Mouse (Mus musculus): ENCODE data around the gene Ttc32. TPM values are rescaled to one million over a fixed set of nuclear protein-coding genes. Genes with fewer than 3 reads are reported as not detected.

Ttc32 gene
- total and polyA plus RNA-seq, 2 experiments from 2014 or later, result 14.5 to 20.9 TPM

- Histone ChIP-seq H3K27ac (ENCODE audit: low read depth) (no peak overlapping the region), H3K4me3 (ENCODE audit: low read depth, low read length) (no peak overlapping the region), H3K9me3 (replicated peaks; ENCODE audit: control insufficient read depth, low read length) (no peaks in the 10 kb centered on the region), H3K9ac (replicated peaks; ENCODE audit: low read depth, low read length) (no peak overlapping the region), H3K36me3 (replicated peaks; ENCODE audit: control insufficient read depth, insufficient read depth, low read length) (peaks cover 4% of the 10 kb centered on the region; the same call in 1 of the 2 replicates), H3K4me1 (ENCODE audit: control insufficient read depth, insufficient read depth) (no peaks in the 10 kb centered on the region), H3K4me2 (ENCODE audit: low read depth, low read length) (no peak overlapping the region), H3K27me3 (ENCODE audit: control insufficient read depth, insufficient read depth, low read length) (no peaks in the 10 kb centered on the region)
- no peak for ATAC-seq (ENCODE audit: insufficient read depth, low read depth)
- 85% methylated on average over 6 of the region's 6 CpGs for WGBS
- no peak for DNase-seq (ENCODE audit: low spot score)
- no peak for TF ChIP-seq EP300 (IDR thresholded peaks at IDR 0.05; ENCODE audit: low read depth)
- TF ChIP-seq CTCF (IDR thresholded peaks at IDR 0.05; ENCODE audit: low read depth), result no peak
These were observed 22.0 kb upstream of the Ttc32 start for GRCm38 (mm10) chr12:9007811-9008210.

DNA sequence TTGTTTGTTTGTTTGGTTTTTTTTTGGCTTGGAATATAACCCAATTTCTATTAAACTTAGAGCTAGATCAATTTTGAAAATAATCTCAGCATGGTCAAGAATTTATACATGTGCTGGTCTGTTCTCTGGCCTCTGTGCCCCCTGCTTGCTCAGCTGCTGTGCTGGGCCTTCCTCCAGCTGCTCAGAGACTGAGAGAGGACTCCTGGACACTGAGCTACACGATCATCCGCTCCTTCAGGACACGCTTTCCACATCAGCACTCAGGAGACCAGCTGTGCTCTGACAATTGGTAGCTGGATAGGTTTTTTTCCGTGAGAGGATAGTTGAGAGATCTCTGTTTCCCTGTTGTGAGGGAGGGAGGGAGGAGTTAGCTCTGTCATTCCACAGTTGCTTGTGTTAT lies 19.5 kb upstream of the Ttc32 start:
- DNase-seq (ENCODE audit: low spot score), result no peak
- TF ChIP-seq CTCF (IDR thresholded peaks at IDR 0.05; ENCODE audit: low read depth) (no peak), EP300 (IDR thresholded peaks at IDR 0.05; ENCODE audit: low read depth) (no peak)
- Histone ChIP-seq H3K9me3 (replicated peaks; ENCODE audit: control insufficient read depth, low read length) (no peaks in the 10 kb centered on the region), H3K9ac (replicated peaks; ENCODE audit: low read depth, low read length) (no peak overlapping the region), H3K36me3 (replicated peaks; ENCODE audit: control insufficient read depth, insufficient read depth, low read length) (peaks cover 6% of the 10 kb centered on the region; the same call in 1 of the 2 replicates), H3K4me1 (ENCODE audit: control insufficient read depth, insufficient read depth) (no peaks in the 10 kb centered on the region), H3K4me2 (ENCODE audit: low read depth, low read length) (no peak overlapping the region), H3K27ac (ENCODE audit: low read depth) (no peak overlapping the region), H3K27me3 (ENCODE audit: control insufficient read depth, insufficient read depth, low read length) (no peaks in the 10 kb centered on the region), H3K4me3 (ENCODE audit: low read depth, low read length) (no peak overlapping the region)
- WGBS, result 58% methylated on average over 4 of the region's 4 CpGs
- ATAC-seq (ENCODE audit: insufficient read depth, low read depth), result no peak

GRCm38 (mm10) chr12:9016376-9016775 lies 13.4 kb upstream of the Ttc32 start:
- ATAC-seq (ENCODE audit: insufficient read depth, low read depth) (no peak), DNase-seq (ENCODE audit: low spot score) (no peak)
- TF ChIP-seq EP300 (IDR thresholded peaks at IDR 0.05; ENCODE audit: low read depth) (no peak), CTCF (IDR thresholded peaks at IDR 0.05; ENCODE audit: low read depth) (no peak)
- Histone ChIP-seq H3K27ac (ENCODE audit: low read depth) (no peak overlapping the region), H3K9me3 (replicated peaks; ENCODE audit: control insufficient read depth, low read length) (no peaks in the 10 kb centered on the region), H3K4me3 (ENCODE audit: low read depth, low read length) (no peak overlapping the region), H3K27me3 (ENCODE audit: control insufficient read depth, insufficient read depth, low read length) (no peaks in the 10 kb centered on the region), H3K4me1 (ENCODE audit: control insufficient read depth, insufficient read depth) (no peaks in the 10 kb centered on the region), H3K4me2 (ENCODE audit: low read depth, low read length) (no peak overlapping the region), H3K36me3 (replicated peaks; ENCODE audit: control insufficient read depth, insufficient read depth, low read length) (peaks cover 17% of the 10 kb centered on the region), H3K9ac (replicated peaks; ENCODE audit: low read depth, low read length) (no peak overlapping the region)
- WGBS, result 90% methylated on average over 9 of the region's 9 CpGs

GRCm38 (mm10) chr12:9020431-9020830 lies 9.4 kb upstream of the Ttc32 start:
- no peak for TF ChIP-seq EP300 (IDR thresholded peaks at IDR 0.05; ENCODE audit: low read depth)
- no peak for TF ChIP-seq CTCF (IDR thresholded peaks at IDR 0.05; ENCODE audit: low read depth)
- 91% methylated on average over 8 of the region's 8 CpGs for WGBS
- ATAC-seq (ENCODE audit: insufficient read depth, low read depth) (no peak), DNase-seq (ENCODE audit: low spot score) (no peak)
- H3K36me3 ChIP-seq (replicated peaks; ENCODE audit: control insufficient read depth, insufficient read depth, low read length), result peaks cover 10% of the 10 kb centered on the region
- no peaks in the 10 kb centered on the region for H3K27me3 ChIP-seq (ENCODE audit: control insufficient read depth, insufficient read depth, low read length)
- no peak overlapping the region for H3K4me3 ChIP-seq (ENCODE audit: low read depth, low read length)
- H3K4me2 ChIP-seq (ENCODE audit: low read depth, low read length), result no peak overlapping the region
- no peaks in the 10 kb centered on the region for H3K4me1 ChIP-seq (ENCODE audit: control insufficient read depth, insufficient read depth)
- no peak overlapping the region for H3K27ac ChIP-seq (ENCODE audit: low read depth)
- H3K9me3 ChIP-seq (replicated peaks; ENCODE audit: control insufficient read depth, low read length), result no peaks in the 10 kb centered on the region
- no peak overlapping the region for H3K9ac ChIP-seq (replicated peaks; ENCODE audit: low read depth, low read length)

- TF ChIP-seq CTCF (IDR thresholded peaks at IDR 0.05; ENCODE audit: low read depth) (no peak), EP300 (IDR thresholded peaks at IDR 0.05; ENCODE audit: low read depth) (no peak)
- H3K9ac ChIP-seq (replicated peaks; ENCODE audit: low read depth, low read length), result no peak overlapping the region
- H3K4me3 ChIP-seq (ENCODE audit: low read depth, low read length), result no peak overlapping the region
- H3K4me1 ChIP-seq (ENCODE audit: control insufficient read depth, insufficient read depth), result no peaks in the 10 kb centered on the region
- no peak for ATAC-seq (ENCODE audit: insufficient read depth, low read depth)
- H3K4me2 ChIP-seq (ENCODE audit: low read depth, low read length), result no peak overlapping the region
- no peak for DNase-seq (ENCODE audit: low spot score)
- H3K27me3 ChIP-seq (ENCODE audit: control insufficient read depth, insufficient read depth, low read length), result no peaks in the 10 kb centered on the region
- H3K9me3 ChIP-seq (replicated peaks; ENCODE audit: control insufficient read depth, low read length), result no peaks in the 10 kb centered on the region
- peaks cover 10% of the 10 kb centered on the region for H3K36me3 ChIP-seq (replicated peaks; ENCODE audit: control insufficient read depth, insufficient read depth, low read length)
- 55% methylated on average over 3 of the region's 3 CpGs for WGBS
- H3K27ac ChIP-seq (ENCODE audit: low read depth), result no peak overlapping the region
These were observed 8.8 kb upstream of the Ttc32 start for GRCm38 (mm10) chr12:9020986-9021385.

DNA sequence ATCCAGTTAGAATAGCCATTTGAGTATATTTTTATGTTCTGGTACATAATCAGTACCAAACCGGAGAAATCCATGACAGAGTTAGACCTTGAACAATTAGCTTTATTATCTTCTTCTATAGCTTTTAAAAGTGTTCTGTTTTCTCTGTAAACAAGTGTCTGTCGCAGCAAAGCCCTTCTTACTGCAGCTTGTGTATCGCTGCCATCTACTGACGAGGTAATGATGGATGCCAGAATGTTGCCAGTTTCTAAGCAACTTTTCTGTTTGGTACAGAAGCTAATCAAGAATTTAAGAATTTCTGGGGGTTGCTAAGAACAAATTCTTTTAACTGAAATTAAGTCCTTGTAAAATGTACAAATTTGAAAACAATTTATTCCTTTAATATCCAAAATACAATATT lies 6.8 kb upstream of the Ttc32 start:
- H3K9ac ChIP-seq (replicated peaks; ENCODE audit: low read depth, low read length), result no peak overlapping the region
- no peak for TF ChIP-seq EP300 (IDR thresholded peaks at IDR 0.05; ENCODE audit: low read depth)
- TF ChIP-seq CTCF (IDR thresholded peaks at IDR 0.05; ENCODE audit: low read depth), result peak; percentile 33; the same call in 1 of the 2 replicates
- no peaks in the 10 kb centered on the region for H3K27me3 ChIP-seq (ENCODE audit: control insufficient read depth, insufficient read depth, low read length)
- DNase-seq (ENCODE audit: low spot score) (no peak), ATAC-seq (ENCODE audit: insufficient read depth, low read depth) (no peak)
- WGBS, result 44% methylated on average over 4 of the region's 4 CpGs
- H3K4me1 ChIP-seq (ENCODE audit: control insufficient read depth, insufficient read depth), result no peaks in the 10 kb centered on the region
- H3K27ac ChIP-seq (ENCODE audit: low read depth), result no peak overlapping the region
- peaks cover 5% of the 10 kb centered on the region; the same call in 1 of the 2 replicates for H3K36me3 ChIP-seq (replicated peaks; ENCODE audit: control insufficient read depth, insufficient read depth, low read length)
- H3K9me3 ChIP-seq (replicated peaks; ENCODE audit: control insufficient read depth, low read length), result no peaks in the 10 kb centered on the region
- no peak overlapping the region for H3K4me2 ChIP-seq (ENCODE audit: low read depth, low read length)
- no peak overlapping the region for H3K4me3 ChIP-seq (ENCODE audit: low read depth, low read length)

Data from heart, postnatal 0 days (tissue).